In the genomic region with DNA sequence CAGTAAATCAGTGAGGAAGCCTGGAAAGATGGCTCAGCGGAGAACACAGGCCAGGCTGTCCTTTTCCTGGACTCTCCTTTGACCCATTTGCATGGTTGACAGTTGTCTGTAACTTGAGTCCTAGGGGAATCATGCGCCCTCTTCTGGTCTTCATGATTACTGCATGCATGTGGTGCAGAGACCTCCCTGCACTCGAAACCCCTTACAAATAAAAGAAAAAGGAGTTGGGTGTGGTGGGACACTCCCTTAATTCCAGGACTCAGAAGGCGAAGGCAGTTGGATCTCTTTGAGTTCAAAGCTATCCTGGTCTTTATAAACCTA, we compare ENCODE assay signal across 8 mouse cellular contexts. TPM values are rescaled to one million over a fixed set of nuclear protein-coding genes. Genes with fewer than 3 reads are reported as not detected.
A peak's percentile ranks its signal among the peaks of the same experiment; 100 is the strongest.
DNase-seq lines count a peak whose midpoint lies in the region; ATAC-seq and TF ChIP-seq lines count a peak whose summit lies in the region.

No protein-coding gene starts in this region.

- H3K4me3 ChIP-seq in gastrocnemius, adult 2 months: peak overlapping the region; percentile 97
- H3K4me3 ChIP-seq in hindbrain, postnatal 0 days (ENCODE audit: low read length): peak overlapping the region; percentile 71
- peak overlapping the region; percentile 75 for H3K4me3 ChIP-seq in macrophage (ENCODE audit: inconsistent target)

- peak; percentile 71 for ATAC-seq in common myeloid progenitor, adult 5-6 weeks (replicated peaks; ENCODE audit: low read depth, poor library complexity, severe bottlenecking)
- peak; percentile 49 for ATAC-seq in hindbrain, postnatal 0 days

- H3K4me2 ChIP-seq in hindbrain, postnatal 0 days (ENCODE audit: low read depth, low read length): peak overlapping the region; percentile 79

- peak overlapping the region; percentile 73; the same call in 1 of the 2 replicates for H3K9ac ChIP-seq in hindbrain, postnatal 0 days (replicated peaks; ENCODE audit: low read length)

- H3K27me3 ChIP-seq in hindbrain, postnatal 0 days (ENCODE audit: insufficient read depth, low read length): no peaks in the 10 kb centered on the region

- peak overlapping the region; percentile 92 for H3K27ac ChIP-seq in gastrocnemius, adult 2 months
- H3K27ac ChIP-seq in hindbrain, postnatal 0 days: peak overlapping the region; percentile 80
- H3K27ac ChIP-seq in macrophage: peak overlapping the region; percentile 77

- TF ChIP-seq CTCF in gastrocnemius, adult 2 months (IDR thresholded peaks at IDR 0.05): peak; percentile 97; the same call in 1 of the 2 replicates
- peak; percentile 89 for TF ChIP-seq CTCF in hindbrain, postnatal 0 days (IDR thresholded peaks at IDR 0.05; ENCODE audit: low read depth)

- WGBS in hindbrain, postnatal 0 days: 3% methylated on average over 4 of the region's 4 CpGs
- WGBS in macrophage (ENCODE audit: missing documents): 2% methylated on average over 4 of the region's 4 CpGs

- intact Hi-C loops in gastrocnemius, adult 2 months (cut with DNase I): loop anchor here (2.0 kb wide), 1 partner anchor 46 kb away; a partner anchor contains a TSS

- H3K79me2 ChIP-seq in macrophage (ENCODE audit: inconsistent target): peaks cover 9% of the 10 kb centered on the region; the same call in 1 of the 2 replicates

- DNase-seq in adipocyte (ENCODE audit: low spot score): peak; percentile 92
- DNase-seq in gastrocnemius, adult 2 months: peak; percentile 85
- peak; percentile 90 for DNase-seq in hindbrain, postnatal 0 days (ENCODE audit: low spot score)
- peak; percentile 64 to 73 for DNase-seq in left cerebral cortex, adult 18-20 months (ENCODE audit: low spot score in 2 of 2)
- DNase-seq in retina, postnatal 7 days (ENCODE audit: low read depth, low spot score): peak; percentile 79
- peak; percentile 69 to 76 for DNase-seq in urinary bladder, postnatal 36 days (ENCODE audit: low spot score in 2 of 2)

- no peaks in the 10 kb centered on the region for H3K9me3 ChIP-seq in hindbrain, postnatal 0 days (ENCODE audit: low read length)

- H3K36me3 ChIP-seq in hindbrain, postnatal 0 days (ENCODE audit: insufficient read depth, low read length): peaks cover 14% of the 10 kb centered on the region
- peaks cover 16% of the 10 kb centered on the region for H3K36me3 ChIP-seq in macrophage (ENCODE audit: inconsistent target)

- H3K4me1 ChIP-seq in hindbrain, postnatal 0 days (ENCODE audit: insufficient read depth, low read length): peaks cover 5% of the 10 kb centered on the region; the same call in 1 of the 2 replicates

RNA-seq across cellular contexts. Expression of a gene that starts 0.7 kb away (rescaled TPM):
- total RNA-seq in common myeloid progenitor, adult 5-6 weeks (2017): 181 and 187 TPM in 2 replicates
- 10 to 100 TPM; 69.0 to 71.4 TPM for total RNA-seq in gastrocnemius, adult 2 months (2021)
- 74.4 and 90.4 TPM in 2 replicates for total RNA-seq in hindbrain, postnatal 0 days (2014; rRNA removed)
- 104 TPM in 2 replicates for polyA plus RNA-seq in hindbrain, postnatal 0 days (2015; fragmentation: Nextera tagmentation; extraction: Ambion mirVana)
- 10 to 100 TPM; 53.3 to 57.9 TPM for total RNA-seq in left cerebral cortex, adult 18-20 months (2021)
- total RNA-seq in macrophage (2018; cell fraction: chromatin; rRNA removed): 10 to 100 TPM in 24 of 26 experiments, 1 to 10 TPM in 2; 6.5 to 62.2 (median 30.8) TPM
- total RNA-seq in macrophage (2018; cell fraction: cytosol; rRNA removed): 10 to 100 TPM; 11.1 to 29.3 (median 22.8) TPM
- 10 to 100 TPM in 23 of 26 experiments, 1 to 10 TPM in 3; 7.3 to 42.5 (median 27.1) TPM for total RNA-seq in macrophage (2018; cell fraction: nucleus; rRNA removed)
- polyA plus RNA-seq in macrophage (2018): 19.9 to 28.8 TPM (median 20.2 TPM) in 3 replicates

RNA-seq across cellular contexts. Expression of a gene that starts 9.4 kb away (rescaled TPM):
- 13.6 and 24.3 TPM in 2 replicates for total RNA-seq in common myeloid progenitor, adult 5-6 weeks (2017)
- under 1 TPM; 0.89 to 0.99 TPM for total RNA-seq in gastrocnemius, adult 2 months (2021)
- total RNA-seq in hindbrain, postnatal 0 days (2014; rRNA removed): 1.0 and 1.5 TPM in 2 replicates
- polyA plus RNA-seq in hindbrain, postnatal 0 days (2015; fragmentation: Nextera tagmentation; extraction: Ambion mirVana): 1.2 and 1.3 TPM in 2 replicates
- total RNA-seq in left cerebral cortex, adult 18-20 months (2021): 1 to 10 TPM; 1.1 TPM
- 100 to 1,000 TPM in 9 of 26 experiments, 10 to 100 TPM in 16, 1 to 10 TPM in 1; 7.6 to 191 (median 75.7) TPM for total RNA-seq in macrophage (2018; cell fraction: chromatin; rRNA removed)
- 100 to 1,000 TPM in 9 of 26 experiments, 10 to 100 TPM in 17; 57.0 to 121 (median 82.1) TPM for total RNA-seq in macrophage (2018; cell fraction: cytosol; rRNA removed)
- total RNA-seq in macrophage (2018; cell fraction: nucleus; rRNA removed): 100 to 1,000 TPM in 4 of 26 experiments, 10 to 100 TPM in 22; 18.8 to 137 (median 66.9) TPM
- polyA plus RNA-seq in macrophage (2018): 48.5 to 115 TPM (median 70.4 TPM) in 3 replicates

RNA-seq across cellular contexts. Expression of a gene that starts 23.5 kb away (rescaled TPM):
- total RNA-seq in common myeloid progenitor, adult 5-6 weeks (2017): 5.2 and 8.7 TPM in 2 replicates
- 10 to 100 TPM; 16.2 to 18.7 TPM for total RNA-seq in gastrocnemius, adult 2 months (2021)
- 8.1 and 11.2 TPM in 2 replicates for total RNA-seq in hindbrain, postnatal 0 days (2014; rRNA removed)
- 8.3 and 11.5 TPM in 2 replicates for polyA plus RNA-seq in hindbrain, postnatal 0 days (2015; fragmentation: Nextera tagmentation; extraction: Ambion mirVana)
- 10 to 100 TPM; 43.5 to 46.3 TPM for total RNA-seq in left cerebral cortex, adult 18-20 months (2021)
- 100 to 1,000 TPM in 25 of 26 experiments, 10 to 100 TPM in 1; 84.5 to 264 (median 195) TPM for total RNA-seq in macrophage (2018; cell fraction: chromatin; rRNA removed)
- 10 to 100 TPM; 24.6 to 53.2 (median 34.6) TPM for total RNA-seq in macrophage (2018; cell fraction: cytosol; rRNA removed)
- 100 to 1,000 TPM in 24 of 26 experiments, 10 to 100 TPM in 2; 88.1 to 233 (median 149) TPM for total RNA-seq in macrophage (2018; cell fraction: nucleus; rRNA removed)
- 13.5 to 25.4 TPM (median 19.5 TPM) in 3 replicates for polyA plus RNA-seq in macrophage (2018)

RNA-seq across cellular contexts. Expression of a gene that starts 29.5 kb away (rescaled TPM):
- not detected in 2 replicates for total RNA-seq in common myeloid progenitor, adult 5-6 weeks (2017)
- total RNA-seq in gastrocnemius, adult 2 months (2021): 1 to 10 TPM in 1 of 2 experiments, under 1 TPM in 1; 0.70 to 1.2 TPM
- 10.9 and 13.0 TPM in 2 replicates for total RNA-seq in hindbrain, postnatal 0 days (2014; rRNA removed)
- polyA plus RNA-seq in hindbrain, postnatal 0 days (2015; fragmentation: Nextera tagmentation; extraction: Ambion mirVana): 2.7 TPM in 2 replicates
- 1 to 10 TPM; 3.0 to 4.4 TPM for total RNA-seq in left cerebral cortex, adult 18-20 months (2021)
- not detected for total RNA-seq in macrophage (2018; cell fraction: chromatin; rRNA removed)
- not detected for total RNA-seq in macrophage (2018; cell fraction: cytosol; rRNA removed)
- under 1 TPM in 1 of 26 experiments, not detected in 25; 0.55 TPM for total RNA-seq in macrophage (2018; cell fraction: nucleus; rRNA removed)
- polyA plus RNA-seq in macrophage (2018): not detected in 3 replicates

RNA-seq across cellular contexts. Expression of a gene that starts 41.9 kb away (rescaled TPM):
- total RNA-seq in common myeloid progenitor, adult 5-6 weeks (2017): not detected in 2 replicates
- not detected for total RNA-seq in gastrocnemius, adult 2 months (2021)
- total RNA-seq in hindbrain, postnatal 0 days (2014; rRNA removed): not detected in 2 replicates
- polyA plus RNA-seq in hindbrain, postnatal 0 days (2015; fragmentation: Nextera tagmentation; extraction: Ambion mirVana): not detected in 2 replicates
- under 1 TPM; 0.07 to 0.14 TPM for total RNA-seq in left cerebral cortex, adult 18-20 months (2021)
- total RNA-seq in macrophage (2018; cell fraction: chromatin; rRNA removed): not detected
- not detected for total RNA-seq in macrophage (2018; cell fraction: cytosol; rRNA removed)
- under 1 TPM in 1 of 26 experiments, not detected in 25; 0.17 TPM for total RNA-seq in macrophage (2018; cell fraction: nucleus; rRNA removed)
- not detected in 3 replicates for polyA plus RNA-seq in macrophage (2018)

Comparison
In these comparisons a context has a peak if more than half of its experiments do, and no peak if none do; other contexts are left out.
1. Peak in every context shown above with its lines: DNase-seq, ATAC-seq, H3K4me3 ChIP-seq and H3K27ac ChIP-seq.